Mouse (Mus musculus) activated CD4-positive, CD25-positive, alpha-beta regulatory T cell, adult 9 weeks (primary cell): ENCODE measurements around the gene Pdcd1lg2. TPM values are rescaled to one million over a fixed set of nuclear protein-coding genes. Genes with fewer than 3 reads are reported as not detected.

ENCODE experiments used
- polyA plus RNA-seq: library from polyadenylated mRNA; unstranded; fragments of 100-300 nt; shearing (Covaris generic); gene quantifications from one replicate; pipeline ENCODE4 v1.2.1, GENCODE M21; 2017

Gene Pdcd1lg2
- polyA plus RNA-seq, result 24.0 TPM

DNA sequence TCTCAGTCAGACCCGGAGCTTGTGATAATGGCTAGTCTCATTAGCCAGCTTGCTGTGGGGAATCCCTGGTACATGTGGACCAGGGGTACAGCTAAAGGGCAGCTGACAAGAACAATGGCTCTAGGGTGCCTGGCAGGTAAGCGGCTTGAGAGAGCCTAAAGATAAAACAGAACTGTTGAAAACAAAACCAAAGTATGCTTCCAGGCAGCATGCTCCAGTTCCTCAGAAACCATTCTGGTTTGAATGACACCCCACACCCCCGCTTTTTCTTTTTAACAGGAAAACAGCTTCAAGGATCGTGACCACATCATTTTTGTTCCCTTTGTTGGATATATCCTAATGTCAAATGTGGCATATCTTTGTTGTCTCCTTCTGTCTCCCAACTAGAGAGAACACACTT is at the start of gene Pdcd1lg2:
Gene Pdcd1lg2 (plus strand): TSS at position 301 of the 400 bp plus-strand sequence.

DNA sequence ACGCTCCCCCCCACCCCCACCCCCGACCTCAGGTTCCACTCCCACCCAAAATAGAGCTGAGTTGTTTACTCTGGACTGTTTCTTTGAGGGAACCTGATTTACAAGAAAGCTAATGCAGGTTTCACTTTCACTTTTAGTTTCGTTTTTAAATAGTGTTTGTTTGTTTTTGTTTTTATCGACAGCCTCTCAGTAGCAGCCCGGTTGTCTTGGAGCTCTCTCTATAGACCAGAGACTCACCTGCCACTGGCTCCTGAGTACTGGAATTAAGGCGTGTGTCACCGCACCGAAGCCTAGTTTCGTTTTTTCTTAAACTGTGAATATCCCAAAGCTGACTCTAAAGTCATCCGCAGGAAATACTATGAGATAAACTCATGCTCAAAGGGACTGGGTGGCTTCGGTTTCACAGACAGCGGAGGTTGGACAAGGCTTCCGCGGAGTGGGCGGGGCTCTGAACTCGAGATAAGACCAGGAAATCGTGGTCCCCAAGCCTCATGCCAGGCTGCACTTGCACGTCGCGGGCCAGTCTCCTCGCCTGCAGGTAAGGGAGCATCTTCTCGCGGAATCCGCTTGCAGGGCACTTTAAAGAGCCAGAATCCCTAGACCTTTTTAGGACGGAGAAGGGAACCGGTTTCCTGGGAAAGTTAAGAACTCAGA is 43.6 kb upstream of the Pdcd1lg2 start, which contains the start of the genes Plgrkt and Cd274:
Gene Plgrkt (minus strand): TSS at position 422 of the 654 bp plus-strand sequence.
Gene Cd274 (plus strand): TSS at position 487 of the 654 bp plus-strand sequence.

Other genes with a start within 250 kb of the Pdcd1lg2 start
- gene Jak2, start 159.1 kb upstream of the Pdcd1lg2 start, polyA plus RNA-seq, result 11.0 TPM
- gene Insl6, start 85.6 kb upstream of the Pdcd1lg2 start, polyA plus RNA-seq, result 26.6 TPM
- gene Rln1, start 76.2 kb upstream of the Pdcd1lg2 start, polyA plus RNA-seq, result not detected
- 302 TPM for gene Plgrkt, start 43.5 kb upstream of the Pdcd1lg2 start, polyA plus RNA-seq
- 58.5 TPM for gene Cd274, start 43.5 kb upstream of the Pdcd1lg2 start, polyA plus RNA-seq
- gene Ric1, start 111.4 kb downstream of the Pdcd1lg2 start, polyA plus RNA-seq, result 1.8 TPM
- 15.1 TPM for gene Ermp1, start 237.5 kb downstream of the Pdcd1lg2 start, polyA plus RNA-seq